Mouse (Mus musculus): ENCODE measurements around the gene AU040320.

The AU040320 gene

DNA sequence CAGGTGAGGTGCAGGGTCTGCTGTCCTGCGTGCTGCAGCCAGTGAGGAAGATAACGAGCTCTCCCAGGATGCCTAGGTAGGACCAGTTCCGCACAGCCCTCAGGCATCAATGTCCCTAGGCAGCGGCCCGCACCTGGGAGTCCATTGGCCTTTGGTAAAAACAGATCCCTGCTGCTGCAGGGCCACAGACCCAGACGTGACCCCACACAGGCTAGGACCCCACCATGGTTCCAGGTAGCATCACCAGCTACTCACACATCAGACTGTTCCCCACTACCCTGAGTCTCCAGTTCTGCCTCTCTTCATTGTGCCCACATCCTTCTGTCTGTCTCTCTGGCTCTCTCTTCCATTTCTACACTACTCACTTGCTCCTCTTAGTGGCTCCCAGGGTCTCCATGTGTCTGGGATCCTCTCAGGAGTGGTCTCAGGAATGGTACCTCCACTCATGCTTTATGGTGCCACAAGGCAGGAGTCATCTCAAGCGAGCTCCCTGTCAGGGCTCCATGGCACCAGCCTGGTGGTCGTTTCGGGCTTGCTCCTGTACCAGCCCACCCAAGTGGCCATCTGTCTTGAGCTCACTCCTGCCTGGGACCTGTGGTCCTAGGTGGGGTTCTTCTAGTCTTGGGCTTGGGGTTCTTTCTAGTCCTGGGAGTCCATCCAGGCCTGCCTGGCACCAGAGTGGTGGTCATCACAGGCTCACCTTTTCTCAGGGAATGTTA, 107.1 kb downstream of the AU040320 start:
- no peak for DNase-seq (ENCODE audit: low read depth, low spot score)

DNA sequence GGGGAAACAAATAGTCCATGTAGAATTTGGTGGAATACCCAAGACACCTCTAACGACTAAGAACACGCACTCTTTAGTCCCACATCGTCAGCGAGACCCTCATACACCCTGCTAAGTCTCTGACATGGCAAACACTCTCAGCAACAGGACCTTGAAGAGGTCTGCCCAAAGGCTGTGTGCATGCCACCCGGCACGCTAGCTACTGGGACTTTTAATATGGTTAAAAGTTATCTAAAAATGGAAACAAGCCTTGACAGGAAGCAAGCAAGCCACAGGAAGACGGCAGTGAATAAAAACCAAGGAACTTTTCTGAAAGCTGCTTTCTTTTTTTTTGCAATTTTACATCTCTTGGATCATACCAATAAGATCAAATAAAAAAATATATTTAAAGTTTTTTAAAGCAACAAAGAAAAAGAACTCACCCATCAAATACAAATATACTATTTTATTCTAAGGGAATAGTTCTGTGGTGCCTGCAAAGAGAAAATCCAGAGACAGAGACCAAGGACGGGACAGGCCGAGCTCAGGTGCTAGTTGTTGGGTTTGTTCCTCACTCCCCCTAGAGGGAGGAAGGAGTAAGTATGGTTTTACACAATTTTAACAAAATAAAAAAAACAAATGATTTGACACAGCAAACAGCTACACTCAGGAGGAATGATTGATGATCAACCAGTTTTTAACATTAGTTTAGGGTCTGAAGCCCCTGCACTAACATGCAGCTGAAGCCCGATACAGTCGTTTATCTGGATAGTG, 108.3 kb downstream of the AU040320 start:
- DNase-seq (ENCODE audit: low read depth, low spot score), result no peak

DNA sequence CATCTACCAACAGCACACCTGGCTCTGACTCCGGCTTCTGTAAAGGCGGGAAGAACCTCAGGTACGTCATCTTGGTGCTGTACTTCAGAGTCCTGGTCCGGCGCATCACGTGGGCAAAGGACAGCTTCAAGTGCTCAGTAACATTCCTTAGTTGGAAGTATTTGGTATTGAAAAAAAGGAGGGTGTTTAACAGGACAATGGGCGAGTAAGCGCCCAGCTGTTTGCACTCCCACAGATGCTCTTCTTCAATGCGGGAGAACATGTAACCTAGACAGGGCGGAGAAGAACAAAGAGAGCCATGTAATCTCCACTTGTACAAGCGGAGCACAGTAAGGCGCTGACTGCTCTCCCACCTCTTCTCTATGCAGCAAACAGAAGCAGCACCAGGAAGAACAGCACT, 115.4 kb downstream of the AU040320 start:
- DNase-seq (ENCODE audit: low read depth, low spot score), result no peak

DNA sequence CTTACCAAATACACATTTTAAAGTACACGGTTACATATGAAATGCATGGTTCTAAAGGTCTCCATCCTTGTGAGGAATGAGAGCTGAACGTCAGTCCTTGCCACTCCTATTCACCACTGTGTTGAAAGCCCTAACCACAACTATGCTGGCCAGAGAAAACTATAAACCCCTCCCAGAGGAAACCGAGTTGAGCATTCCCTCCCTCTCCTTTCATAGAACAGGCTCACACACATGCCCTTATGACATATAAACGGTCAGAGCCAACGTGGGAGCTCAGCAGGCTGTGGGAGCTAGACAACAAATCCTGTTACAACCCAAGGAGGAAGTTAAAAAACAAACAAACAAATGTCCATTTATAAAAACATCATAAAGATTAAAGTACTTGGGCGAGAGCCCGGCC, 119.4 kb downstream of the AU040320 start:
- no peak for DNase-seq (ENCODE audit: low read depth, low spot score)

DNA sequence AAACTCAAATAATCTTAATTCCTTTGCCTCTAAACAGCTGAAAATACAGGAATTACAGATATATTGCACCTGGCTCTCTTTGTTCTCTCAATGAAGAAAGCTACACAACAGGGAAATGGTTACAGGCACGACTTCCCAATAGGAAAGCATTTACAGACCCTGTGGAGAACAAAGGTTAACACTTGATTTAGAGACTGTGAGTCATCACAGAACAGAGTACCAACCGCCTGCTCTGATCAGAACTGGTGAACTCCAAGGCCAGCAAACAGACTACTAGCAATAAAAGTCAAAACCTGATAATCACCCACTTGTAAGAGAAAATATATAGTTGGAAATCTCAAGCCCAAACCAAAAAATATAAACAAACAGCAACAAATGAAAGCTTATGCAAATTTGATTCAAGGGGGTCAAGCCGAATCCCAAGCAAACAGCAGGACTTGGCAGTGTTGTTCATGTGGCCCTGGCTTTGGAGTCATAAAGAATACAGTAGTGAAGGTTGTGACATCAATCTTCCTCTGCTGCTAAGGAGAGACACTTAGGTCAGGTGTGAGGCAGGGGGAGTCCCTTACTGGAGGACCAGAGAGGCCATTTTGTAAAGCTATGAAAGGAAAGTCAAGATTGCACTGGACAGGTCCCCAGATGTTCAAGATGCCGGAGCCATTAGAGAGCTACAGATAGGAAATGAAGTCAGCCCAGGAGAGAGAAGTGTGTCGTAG, 126.4 kb downstream of the AU040320 start:
- DNase-seq (ENCODE audit: low read depth, low spot score), result no peak

DNA sequence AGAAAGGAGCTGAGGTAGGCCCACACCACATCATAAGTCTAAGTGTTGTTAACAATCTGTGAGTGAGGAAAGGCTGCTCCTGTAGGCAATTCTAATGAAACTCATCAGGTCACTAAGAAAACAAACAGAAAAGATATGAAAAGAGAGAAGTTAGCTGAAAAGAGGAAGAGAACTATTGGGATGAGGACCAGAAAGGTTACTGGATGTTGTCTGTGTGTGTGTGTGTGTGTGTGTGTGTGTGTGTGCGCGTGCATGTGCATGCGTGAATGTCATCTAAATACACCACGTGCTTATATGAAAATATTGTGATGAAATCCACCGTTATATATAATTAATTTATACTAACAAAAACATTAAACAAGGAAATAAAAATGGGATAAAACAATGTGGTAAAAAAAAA, 130.3 kb downstream of the AU040320 start:
- no peak for DNase-seq (ENCODE audit: low read depth, low spot score)

DNA sequence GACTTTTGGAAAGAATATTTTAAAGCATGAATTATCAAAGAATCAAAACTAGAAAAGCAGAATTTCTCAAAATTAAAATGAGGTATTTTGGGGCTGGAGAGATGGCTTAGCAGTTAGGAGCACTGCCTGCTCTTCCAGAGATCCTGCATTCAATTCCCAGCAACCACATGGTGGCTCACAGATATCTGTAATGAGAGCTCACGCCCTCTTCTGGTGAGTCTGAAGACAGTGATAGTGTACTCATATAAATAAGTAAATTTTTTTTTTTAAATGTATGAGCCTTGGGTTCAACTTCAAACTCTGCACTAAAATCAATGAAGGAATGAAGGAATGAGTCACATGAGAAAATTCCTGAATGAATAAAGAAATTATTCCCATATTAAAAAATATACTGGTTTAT, 132.6 kb downstream of the AU040320 start:
- DNase-seq (ENCODE audit: low read depth, low spot score), result peak; percentile 8

DNA sequence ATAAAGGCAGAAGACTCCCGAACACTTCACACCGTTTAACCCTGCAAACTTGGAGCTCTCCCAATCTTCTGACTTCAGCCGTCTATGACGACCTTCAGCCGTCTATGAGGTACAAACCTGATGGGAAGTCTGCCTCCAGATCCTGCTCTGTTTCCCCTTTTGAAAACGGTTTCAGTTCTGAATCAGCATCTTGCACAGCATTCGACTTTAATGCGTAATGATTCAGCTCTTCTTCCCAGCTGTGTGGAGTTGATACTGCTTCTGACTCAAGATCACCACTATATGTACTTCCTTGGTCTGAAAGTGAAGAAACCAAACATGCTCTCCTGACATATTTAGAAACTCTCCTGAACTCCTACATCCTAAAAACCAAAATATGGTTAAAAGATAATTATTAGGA, 136.5 kb downstream of the AU040320 start:
- DNase-seq (ENCODE audit: low read depth, low spot score), result no peak

All from mesoderm, embryonic 11.5 days (tissue).